Mouse (Mus musculus) CD4-positive, CD25-positive, alpha-beta regulatory T cell, adult 4 months (primary cell): ENCODE measurements around the gene Gm9970. TPM values are rescaled to one million over a fixed set of nuclear protein-coding genes. Genes with fewer than 3 reads are reported as not detected.

Source experiments
- ATAC-seq: one replicate; pipeline ENCODE4 v1.8.0; 2017
- polyA plus RNA-seq, 2 experiments: library from polyadenylated mRNA; unstranded; fragments of 100-300 nt; shearing (Covaris generic); gene quantifications; one replicate each; pipeline ENCODE4 v1.2.1; 2017

The Gm9970 gene
- polyA plus RNA-seq: not detected

GRCm38 (mm10) chr5:31240637-31241521 lies at the start of gene Gm9970, which contains the start of gene Nrbp1:
Gm9970 (minus strand) TSS chr5:31241232.
Nrbp1 (plus strand) TSS chr5:31240864.
- peak; percentile 98 for ATAC-seq

- ATAC-seq: no peak
Observed at GRCm38 (mm10) chr5:31289626-31290230, 48.7 kb upstream of the Gm9970 start.

- no peak for ATAC-seq
Observed at GRCm38 (mm10) chr5:31288655-31289054, 47.6 kb upstream of the Gm9970 start.

GRCm38 (mm10) chr5:31288225-31288624 lies 47.2 kb upstream of the Gm9970 start:
- ATAC-seq: no peak

GRCm38 (mm10) chr5:31279245-31279988 lies 38.4 kb upstream of the Gm9970 start:
- ATAC-seq: peak; percentile 68

- ATAC-seq: no peak
Observed at GRCm38 (mm10) chr5:31273018-31273417, 32.0 kb upstream of the Gm9970 start.

- ATAC-seq: no peak
Observed at GRCm38 (mm10) chr5:31267686-31268085, 26.7 kb upstream of the Gm9970 start.

- no peak for ATAC-seq
Observed at GRCm38 (mm10) chr5:31266101-31266500, 25.1 kb upstream of the Gm9970 start.

- no peak for ATAC-seq
Observed at GRCm38 (mm10) chr5:31257616-31258015, 16.6 kb upstream of the Gm9970 start.

- ATAC-seq: peak; percentile 46
Observed at GRCm38 (mm10) chr5:31255971-31256370, 14.9 kb upstream of the Gm9970 start.

- no peak for ATAC-seq
Observed at GRCm38 (mm10) chr5:31255381-31255780, 14.3 kb upstream of the Gm9970 start.

- no peak for ATAC-seq
Observed at GRCm38 (mm10) chr5:31254901-31255300, 13.9 kb upstream of the Gm9970 start.

- ATAC-seq: no peak
Observed at GRCm38 (mm10) chr5:31254452-31254851, 13.4 kb upstream of the Gm9970 start.

- no peak for ATAC-seq
Observed at GRCm38 (mm10) chr5:31253806-31254205, 12.8 kb upstream of the Gm9970 start.

- no peak for ATAC-seq
Observed at GRCm38 (mm10) chr5:31252795-31253545, 11.9 kb upstream of the Gm9970 start.

GRCm38 (mm10) chr5:31252151-31252550 lies 11.1 kb upstream of the Gm9970 start:
- no peak for ATAC-seq

- ATAC-seq: peak; percentile 63
Observed at GRCm38 (mm10) chr5:31251541-31252101, 10.6 kb upstream of the Gm9970 start, which contains the start of gene Krtcap3. Krtcap3 (plus strand) TSS chr5:31251691.

- ATAC-seq: no peak
Observed at GRCm38 (mm10) chr5:31250716-31251115, 9.7 kb upstream of the Gm9970 start.

GRCm38 (mm10) chr5:31242191-31242590 lies 1.2 kb upstream of the Gm9970 start:
- ATAC-seq: no peak

GRCm38 (mm10) chr5:31241522-31242034 lies 546 bp upstream of the Gm9970 start:
- peak; percentile 28 for ATAC-seq

- ATAC-seq: peak; percentile 43
Observed at GRCm38 (mm10) chr5:31226641-31227040, 14.4 kb downstream of the Gm9970 start.

GRCm38 (mm10) chr5:31222696-31223095 lies 18.3 kb downstream of the Gm9970 start:
- no peak for ATAC-seq
